Mouse (Mus musculus): ENCODE measurements around the gene Csnk1e. TPM values are rescaled to one million over a fixed set of nuclear protein-coding genes. Genes with fewer than 3 reads are reported as not detected.
A peak's percentile ranks its signal among the peaks of the same experiment; 100 is the strongest.

Csnk1e gene
- polyA plus RNA-seq, 1 experiment from 2014 or later = 240 TPM

DNA sequence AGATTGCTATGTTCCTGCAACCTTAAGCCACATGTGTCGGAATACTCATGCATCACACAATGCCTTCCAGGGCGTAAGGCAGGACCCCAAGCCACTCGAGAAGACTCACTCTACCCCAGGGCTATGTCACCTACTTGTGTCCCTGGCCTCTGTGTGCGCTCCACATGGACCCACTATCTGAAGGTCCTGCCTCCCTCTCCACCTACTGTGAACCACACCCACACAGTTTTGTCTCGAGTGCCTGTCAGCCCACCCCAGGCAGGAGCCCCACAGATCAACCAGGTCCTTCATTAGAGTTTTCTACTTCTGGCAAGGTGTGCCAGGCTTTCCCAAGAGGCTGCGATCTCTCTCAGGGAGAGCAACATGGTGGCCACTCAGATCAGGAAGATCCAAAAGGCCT, 60.1 kb downstream of the Csnk1e start:
- no peak for ATAC-seq
- no peak overlapping the region for H3K27ac ChIP-seq (ENCODE audit: low read length)
- peaks cover 13% of the 10 kb centered on the region for H3K4me1 ChIP-seq (replicated peaks; ENCODE audit: control insufficient read depth, insufficient read depth, low read length)
- H3K4me3 ChIP-seq (replicated peaks; ENCODE audit: low read length) = no peak overlapping the region
- no peaks in the 10 kb centered on the region for H3K9me3 ChIP-seq (ENCODE audit: control insufficient read depth, low read length)
- 81% methylated on average over 6 of the region's 6 CpGs for WGBS
- H3K9ac ChIP-seq (replicated peaks; ENCODE audit: low read depth, low read length) = no peak overlapping the region
- H3K27me3 ChIP-seq (replicated peaks; ENCODE audit: control insufficient read depth, insufficient read depth, low read length) = no peaks in the 10 kb centered on the region
- no peak overlapping the region for H3K4me2 ChIP-seq (ENCODE audit: low read length)
- H3K36me3 ChIP-seq (ENCODE audit: control insufficient read depth, insufficient read depth) = no peaks in the 10 kb centered on the region

DNA sequence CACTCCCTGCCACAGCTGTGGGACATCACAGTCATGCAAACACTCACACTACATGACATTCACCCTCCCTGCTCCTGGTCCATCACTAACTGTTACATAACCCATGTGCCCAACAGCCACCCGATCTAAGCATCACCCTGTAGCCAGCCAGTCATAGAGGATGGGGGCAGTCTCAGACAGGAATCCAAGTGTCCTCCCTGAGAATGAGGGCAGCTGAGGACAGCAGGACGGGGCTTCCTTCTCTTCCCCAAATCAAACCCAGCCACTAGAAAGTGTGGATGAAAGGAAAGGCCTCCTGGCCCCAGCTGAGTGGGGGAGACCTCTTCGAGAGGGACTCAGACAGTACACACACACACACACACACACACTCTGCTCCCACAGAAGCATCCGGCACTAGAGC, 60.5 kb downstream of the Csnk1e start:
- Histone ChIP-seq H3K4me2 (ENCODE audit: low read length) (no peak overlapping the region), H3K9ac (replicated peaks; ENCODE audit: low read depth, low read length) (no peak overlapping the region), H3K27me3 (replicated peaks; ENCODE audit: control insufficient read depth, insufficient read depth, low read length) (no peaks in the 10 kb centered on the region), H3K4me1 (replicated peaks; ENCODE audit: control insufficient read depth, insufficient read depth, low read length) (peaks cover 10% of the 10 kb centered on the region), H3K4me3 (replicated peaks; ENCODE audit: low read length) (no peak overlapping the region), H3K9me3 (ENCODE audit: control insufficient read depth, low read length) (no peaks in the 10 kb centered on the region), H3K36me3 (ENCODE audit: control insufficient read depth, insufficient read depth) (no peaks in the 10 kb centered on the region), H3K27ac (ENCODE audit: low read length) (no peak overlapping the region)
- no peak for ATAC-seq
- WGBS = 83% methylated on average over 4 of the region's 4 CpGs

DNA sequence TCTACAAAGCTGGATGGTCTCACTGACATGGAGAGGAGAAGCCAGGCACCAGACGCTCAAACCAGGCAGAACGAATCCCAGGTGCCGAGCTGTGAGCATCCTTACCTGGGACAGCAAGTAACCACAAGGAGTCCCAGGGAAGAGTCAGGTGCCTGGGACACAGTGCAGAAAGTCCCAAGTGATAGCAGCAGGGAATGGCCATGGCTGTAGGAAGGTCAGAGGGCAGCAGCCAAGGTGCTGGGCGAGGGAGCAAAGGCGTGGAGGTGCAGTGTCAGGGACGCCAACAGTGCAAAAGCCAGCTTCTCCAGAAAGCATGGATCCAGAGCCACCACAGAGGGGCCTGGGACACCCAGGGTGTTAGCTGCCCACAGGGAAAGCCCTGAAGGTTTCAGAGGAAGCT, 62.3 kb downstream of the Csnk1e start:
- Histone ChIP-seq H3K4me2 (ENCODE audit: low read length) (no peak overlapping the region), H3K9me3 (ENCODE audit: control insufficient read depth, low read length) (no peaks in the 10 kb centered on the region), H3K36me3 (ENCODE audit: control insufficient read depth, insufficient read depth) (no peaks in the 10 kb centered on the region), H3K4me1 (replicated peaks; ENCODE audit: control insufficient read depth, insufficient read depth, low read length) (peaks cover 5% of the 10 kb centered on the region; the same call in 1 of the 2 replicates), H3K27me3 (replicated peaks; ENCODE audit: control insufficient read depth, insufficient read depth, low read length) (no peaks in the 10 kb centered on the region), H3K9ac (replicated peaks; ENCODE audit: low read depth, low read length) (no peak overlapping the region), H3K27ac (ENCODE audit: low read length) (no peak overlapping the region), H3K4me3 (replicated peaks; ENCODE audit: low read length) (no peak overlapping the region)
- ATAC-seq = no peak
- WGBS = 88% methylated on average over 6 of the region's 6 CpGs

- no peak for ATAC-seq
- WGBS = 90% methylated on average over 5 of the region's 5 CpGs
- H3K27ac ChIP-seq (ENCODE audit: low read length) = no peak overlapping the region
- no peaks in the 10 kb centered on the region for H3K9me3 ChIP-seq (ENCODE audit: control insufficient read depth, low read length)
- H3K4me1 ChIP-seq (replicated peaks; ENCODE audit: control insufficient read depth, insufficient read depth, low read length) = peaks cover 5% of the 10 kb centered on the region; the same call in 1 of the 2 replicates
- H3K36me3 ChIP-seq (ENCODE audit: control insufficient read depth, insufficient read depth) = no peaks in the 10 kb centered on the region
- no peak overlapping the region for H3K9ac ChIP-seq (replicated peaks; ENCODE audit: low read depth, low read length)
- H3K27me3 ChIP-seq (replicated peaks; ENCODE audit: control insufficient read depth, insufficient read depth, low read length) = no peaks in the 10 kb centered on the region
- no peak overlapping the region for H3K4me3 ChIP-seq (replicated peaks; ENCODE audit: low read length)
- no peak overlapping the region for H3K4me2 ChIP-seq (ENCODE audit: low read length)
These were observed 62.8 kb downstream of the Csnk1e start for GRCm38 (mm10) chr15:79392527-79392926.

- no peak overlapping the region for H3K4me3 ChIP-seq (replicated peaks; ENCODE audit: low read length)
- no peak overlapping the region for H3K4me2 ChIP-seq (ENCODE audit: low read length)
- no peak overlapping the region for H3K9ac ChIP-seq (replicated peaks; ENCODE audit: low read depth, low read length)
- no peaks in the 10 kb centered on the region for H3K36me3 ChIP-seq (ENCODE audit: control insufficient read depth, insufficient read depth)
- H3K9me3 ChIP-seq (ENCODE audit: control insufficient read depth, low read length) = no peaks in the 10 kb centered on the region
- peaks cover 5% of the 10 kb centered on the region; the same call in 1 of the 2 replicates for H3K4me1 ChIP-seq (replicated peaks; ENCODE audit: control insufficient read depth, insufficient read depth, low read length)
- peak overlapping the region; percentile 37; the same call in 1 of the 2 replicates for H3K27ac ChIP-seq (ENCODE audit: low read length)
- no peak for ATAC-seq
- H3K27me3 ChIP-seq (replicated peaks; ENCODE audit: control insufficient read depth, insufficient read depth, low read length) = no peaks in the 10 kb centered on the region
- WGBS = 38% methylated on average over 7 of the region's 7 CpGs
These were observed 63.8 kb downstream of the Csnk1e start for GRCm38 (mm10) chr15:79391447-79392093.

GRCm38 (mm10) chr15:79390434-79390833, 64.9 kb downstream of the Csnk1e start:
- H3K4me2 ChIP-seq (ENCODE audit: low read length) = no peak overlapping the region
- H3K36me3 ChIP-seq (ENCODE audit: control insufficient read depth, insufficient read depth) = no peaks in the 10 kb centered on the region; the same call in 1 of the 2 replicates
- no peaks in the 10 kb centered on the region for H3K9me3 ChIP-seq (ENCODE audit: control insufficient read depth, low read length)
- H3K4me3 ChIP-seq (replicated peaks; ENCODE audit: low read length) = no peak overlapping the region
- H3K4me1 ChIP-seq (replicated peaks; ENCODE audit: control insufficient read depth, insufficient read depth, low read length) = peaks cover 5% of the 10 kb centered on the region; the same call in 1 of the 2 replicates
- WGBS = 78% methylated on average over 6 of the region's 6 CpGs
- no peak for ATAC-seq
- H3K27me3 ChIP-seq (replicated peaks; ENCODE audit: control insufficient read depth, insufficient read depth, low read length) = no peaks in the 10 kb centered on the region
- no peak overlapping the region for H3K9ac ChIP-seq (replicated peaks; ENCODE audit: low read depth, low read length)
- H3K27ac ChIP-seq (ENCODE audit: low read length) = no peak overlapping the region

- ATAC-seq = no peak
- Histone ChIP-seq H3K9ac (replicated peaks; ENCODE audit: low read depth, low read length) (no peak overlapping the region), H3K9me3 (ENCODE audit: control insufficient read depth, low read length) (no peaks in the 10 kb centered on the region), H3K36me3 (ENCODE audit: control insufficient read depth, insufficient read depth) (no peaks in the 10 kb centered on the region; the same call in 1 of the 2 replicates), H3K4me1 (replicated peaks; ENCODE audit: control insufficient read depth, insufficient read depth, low read length) (peaks cover 8% of the 10 kb centered on the region; the same call in 1 of the 2 replicates), H3K4me3 (replicated peaks; ENCODE audit: low read length) (no peak overlapping the region), H3K27ac (ENCODE audit: low read length) (no peak overlapping the region), H3K27me3 (replicated peaks; ENCODE audit: control insufficient read depth, insufficient read depth, low read length) (no peaks in the 10 kb centered on the region), H3K4me2 (ENCODE audit: low read length) (no peak overlapping the region)
- 82% methylated on average over 6 of the region's 6 CpGs for WGBS
These were observed 67.2 kb downstream of the Csnk1e start for GRCm38 (mm10) chr15:79388171-79388570.

DNA sequence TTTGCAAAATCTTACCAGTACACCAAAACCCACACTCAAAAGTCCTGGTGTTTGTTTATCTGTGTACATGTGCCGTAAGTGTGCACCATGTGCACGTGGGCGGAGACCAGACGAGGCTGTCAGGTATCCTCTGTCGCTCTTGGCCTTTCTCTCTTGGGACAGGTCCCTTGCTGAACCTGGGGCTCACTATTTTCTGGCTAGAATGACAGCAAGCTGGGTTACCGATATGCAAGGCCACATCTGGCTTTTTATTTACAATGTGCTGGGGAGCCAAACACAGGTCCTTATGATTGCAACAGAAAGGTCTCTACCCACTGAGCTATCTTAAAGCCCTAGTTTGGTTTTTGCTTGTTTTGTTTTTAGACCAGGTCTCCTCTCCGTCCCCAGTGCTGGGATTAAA, 67.8 kb downstream of the Csnk1e start:
- ATAC-seq = no peak

GRCm38 (mm10) chr15:79387081-79387480, 68.3 kb downstream of the Csnk1e start:
- 66% methylated on average over 6 of the region's 6 CpGs for WGBS
- Histone ChIP-seq H3K4me2 (ENCODE audit: low read length) (no peak overlapping the region), H3K4me1 (replicated peaks; ENCODE audit: control insufficient read depth, insufficient read depth, low read length) (peaks cover 10% of the 10 kb centered on the region; the same call in 1 of the 2 replicates), H3K36me3 (ENCODE audit: control insufficient read depth, insufficient read depth) (no peaks in the 10 kb centered on the region; the same call in 1 of the 2 replicates), H3K9ac (replicated peaks; ENCODE audit: low read depth, low read length) (no peak overlapping the region), H3K27ac (ENCODE audit: low read length) (no peak overlapping the region), H3K27me3 (replicated peaks; ENCODE audit: control insufficient read depth, insufficient read depth, low read length) (no peaks in the 10 kb centered on the region), H3K9me3 (ENCODE audit: control insufficient read depth, low read length) (no peaks in the 10 kb centered on the region), H3K4me3 (replicated peaks; ENCODE audit: low read length) (no peak overlapping the region)
- ATAC-seq = no peak

More for the DNA sequence above, 67.8 kb downstream of the Csnk1e start:
- H3K4me3 ChIP-seq (replicated peaks; ENCODE audit: low read length) = no peak overlapping the region
- WGBS = 94% methylated on average over 7 of the region's 7 CpGs
- H3K9me3 ChIP-seq (ENCODE audit: control insufficient read depth, low read length) = no peaks in the 10 kb centered on the region
- H3K27ac ChIP-seq (ENCODE audit: low read length) = no peak overlapping the region
- no peaks in the 10 kb centered on the region; the same call in 1 of the 2 replicates for H3K36me3 ChIP-seq (ENCODE audit: control insufficient read depth, insufficient read depth)
- no peaks in the 10 kb centered on the region for H3K27me3 ChIP-seq (replicated peaks; ENCODE audit: control insufficient read depth, insufficient read depth, low read length)
- H3K4me2 ChIP-seq (ENCODE audit: low read length) = no peak overlapping the region
- peaks cover 10% of the 10 kb centered on the region; the same call in 1 of the 2 replicates for H3K4me1 ChIP-seq (replicated peaks; ENCODE audit: control insufficient read depth, insufficient read depth, low read length)
- H3K9ac ChIP-seq (replicated peaks; ENCODE audit: low read depth, low read length) = no peak overlapping the region

All from forebrain, embryonic 16.5 days (tissue).